Comparison of ENCODE assay signal across 9 mouse cellular contexts in genomic region chr7:18962171-18962792, GRCm38 (mm10). TPM values are rescaled to one million over a fixed set of nuclear protein-coding genes. Genes with fewer than 3 reads are reported as not detected.
DNase-seq lines count a peak whose midpoint lies in the region; ATAC-seq and TF ChIP-seq lines count a peak whose summit lies in the region.
"Had no signal": no experiment of that assay in that cellular context is flagged by ENCODE, and none has a peak within 500 bp of the region (broad histone marks: within the 10 kb centered on the region; RNA-seq: fewer than 3 reads in every experiment).

No protein-coding gene starts in this region.

- no peaks in the 10 kb centered on the region for H3K9me3 ChIP-seq in heart, postnatal 0 days (replicated peaks; ENCODE audit: control insufficient read depth, low read length)
- no peaks in the 10 kb centered on the region for H3K9me3 ChIP-seq in embryonic facial prominence, embryonic 11.5 days (replicated peaks; ENCODE audit: control insufficient read depth, low read length)
- no peaks in the 10 kb centered on the region for H3K9me3 ChIP-seq in intestine, embryonic 16.5 days (ENCODE audit: control insufficient read depth, low read length)
- H3K9me3 ChIP-seq in neural tube, embryonic 12.5 days: no peaks in the 10 kb centered on the region

- H3K27me3 ChIP-seq in heart, postnatal 0 days (ENCODE audit: control insufficient read depth, insufficient read depth, low read length): peaks cover 68% of the 10 kb centered on the region
- H3K27me3 ChIP-seq in embryonic facial prominence, embryonic 11.5 days (ENCODE audit: control insufficient read depth, insufficient read depth, low read length): peaks cover 67% of the 10 kb centered on the region
- peaks cover 67% of the 10 kb centered on the region for H3K27me3 ChIP-seq in intestine, embryonic 16.5 days (replicated peaks; ENCODE audit: control insufficient read depth, insufficient read depth, low read length)
- H3K27me3 ChIP-seq in neural tube, embryonic 12.5 days (replicated peaks): peaks cover 24% of the 10 kb centered on the region

- no peak for DNase-seq in heart, postnatal 0 days (ENCODE audit: low spot score)
- no peak for DNase-seq in heart, postnatal 4 days
- DNase-seq in embryonic facial prominence, embryonic 11.5 days (ENCODE audit: low spot score): peak; percentile 46
- no peak for DNase-seq in left cerebral cortex, postnatal 36 days (ENCODE audit: low spot score in 2 of 2)
- no peak for DNase-seq in urinary bladder, postnatal 36 days (ENCODE audit: low spot score in 2 of 2)
- DNase-seq: heart, postnatal 14 days had no signal

- no peak for TF ChIP-seq EP300 in heart, postnatal 0 days (IDR thresholded peaks at IDR 0.05; ENCODE audit: low read depth)

- 7% methylated on average over 17 of the region's 17 CpGs for WGBS in heart, postnatal 0 days
- 2% methylated on average over 17 of the region's 17 CpGs for WGBS in embryonic facial prominence, embryonic 11.5 days
- WGBS in intestine, embryonic 16.5 days: 3% methylated on average over 17 of the region's 17 CpGs
- under 1% methylated on average over 17 of the region's 17 CpGs for WGBS in neural tube, embryonic 12.5 days

- peaks cover 5% of the 10 kb centered on the region; the same call in 1 of the 2 replicates for H3K4me1 ChIP-seq in heart, postnatal 0 days (ENCODE audit: control insufficient read depth, insufficient read depth)
- H3K4me1 ChIP-seq in embryonic facial prominence, embryonic 11.5 days (ENCODE audit: control insufficient read depth, insufficient read depth, low read length): peaks cover 6% of the 10 kb centered on the region
- peaks cover 17% of the 10 kb centered on the region for H3K4me1 ChIP-seq in intestine, embryonic 16.5 days (ENCODE audit: control insufficient read depth, insufficient read depth, low read length)
- H3K4me1 ChIP-seq in neural tube, embryonic 12.5 days: peaks cover 61% of the 10 kb centered on the region

- no peaks in the 10 kb centered on the region for H3K36me3 ChIP-seq in heart, postnatal 0 days (replicated peaks; ENCODE audit: control insufficient read depth, insufficient read depth, low read length)
- no peaks in the 10 kb centered on the region for H3K36me3 ChIP-seq in embryonic facial prominence, embryonic 11.5 days (replicated peaks; ENCODE audit: control insufficient read depth, insufficient read depth, low read depth, low read length)
- H3K36me3 ChIP-seq in intestine, embryonic 16.5 days (ENCODE audit: control insufficient read depth, insufficient read depth, low read length): no peaks in the 10 kb centered on the region
- peaks cover 17% of the 10 kb centered on the region; the same call in 1 of the 2 replicates for H3K36me3 ChIP-seq in neural tube, embryonic 12.5 days

- no peak for ATAC-seq in heart, postnatal 0 days (ENCODE audit: insufficient read depth, low read depth)
- ATAC-seq in embryonic facial prominence, embryonic 11.5 days (replicated peaks; ENCODE audit: insufficient number of reproducible peaks, low FRiP score, low TSS enrichment, low read depth): no peak
- no peak for ATAC-seq in intestine, embryonic 16.5 days
- ATAC-seq in neural tube, embryonic 12.5 days (ENCODE audit: low FRiP score, low read depth): no peak
- no peak for ATAC-seq in granulocyte monocyte progenitor cell, adult 5-6 weeks (replicated peaks; ENCODE audit: poor library complexity, severe bottlenecking)

- no peak for TF ChIP-seq CTCF in heart, postnatal 0 days (IDR thresholded peaks at IDR 0.05; ENCODE audit: low read depth)

- H3K27ac ChIP-seq in heart, postnatal 0 days (ENCODE audit: low read depth): no peak overlapping the region
- no peak overlapping the region for H3K27ac ChIP-seq in embryonic facial prominence, embryonic 11.5 days (replicated peaks; ENCODE audit: low read depth, low read length)
- H3K27ac ChIP-seq in intestine, embryonic 16.5 days (ENCODE audit: low read length): no peak overlapping the region
- H3K27ac ChIP-seq in neural tube, embryonic 12.5 days: no peak overlapping the region

- H3K4me3 ChIP-seq in heart, postnatal 0 days (ENCODE audit: low read depth, low read length): 0 out of 2 replicates have a peak overlapping the region, but pooled peaks have one; percentile 8
- 0 out of 2 replicates have a peak overlapping the region, but pooled peaks have one; percentile 5 for H3K4me3 ChIP-seq in embryonic facial prominence, embryonic 11.5 days (ENCODE audit: low read depth, low read length)
- peak overlapping the region; percentile 20 for H3K4me3 ChIP-seq in intestine, embryonic 16.5 days (ENCODE audit: low read length)
- H3K4me3 ChIP-seq in neural tube, embryonic 12.5 days: peak overlapping the region; percentile 13; the same call in 1 of the 2 replicates

- peak overlapping the region; percentile 5; the same call in 1 of the 2 replicates for H3K4me2 ChIP-seq in heart, postnatal 0 days (ENCODE audit: low read depth, low read length)
- H3K4me2 ChIP-seq in embryonic facial prominence, embryonic 11.5 days (ENCODE audit: low read depth, low read length): peak overlapping the region; percentile 38
- peak overlapping the region; percentile 39 for H3K4me2 ChIP-seq in intestine, embryonic 16.5 days (ENCODE audit: low read depth, low read length)
- H3K4me2 ChIP-seq in neural tube, embryonic 12.5 days (replicated peaks): peak overlapping the region; percentile 57

- H3K9ac ChIP-seq in heart, postnatal 0 days (replicated peaks; ENCODE audit: low read depth, low read length): no peak overlapping the region
- no peak overlapping the region for H3K9ac ChIP-seq in embryonic facial prominence, embryonic 11.5 days (replicated peaks; ENCODE audit: low read length)
- H3K9ac ChIP-seq in intestine, embryonic 16.5 days (ENCODE audit: low read depth, low read length): no peak overlapping the region; the same call in 1 of the 2 replicates
- no peak overlapping the region for H3K9ac ChIP-seq in neural tube, embryonic 12.5 days

- intact Hi-C loops in left cerebral cortex, postnatal 36 days (cut with DNase I): loop anchor here (5.0 kb wide), 1 partner anchor 35 kb away; the partner anchor contains the start of gene Nova2

RNA-seq across cellular contexts. Expression of gene Nanos2, which starts 24.9 kb away (rescaled TPM):
- not detected in 2 replicates for total RNA-seq in heart, postnatal 0 days (2014; rRNA removed; ENCODE audit: low replicate concordance)
- polyA plus RNA-seq in heart, postnatal 0 days (2015; fragmentation: Nextera tagmentation; extraction: Ambion mirVana): not detected in 2 replicates
- under 1 TPM in 1 of 2 experiments, not detected in 1; 0.23 TPM for total RNA-seq in heart, postnatal 4 days (2021)
- polyA plus RNA-seq in embryonic facial prominence, embryonic 11.5 days (2014; fragmentation: Nextera tagmentation; extraction: Ambion mirVana): not detected in 2 replicates
- not detected in 2 replicates for polyA plus RNA-seq in intestine, embryonic 16.5 days (2015; fragmentation: Nextera tagmentation; extraction: Ambion mirVana)
- polyA plus RNA-seq in neural tube, embryonic 12.5 days (2016; fragmentation: Nextera tagmentation; extraction: Ambion mirVana): 0.24 and 0.72 TPM in 2 replicates
- not detected in 2 replicates for total RNA-seq in granulocyte monocyte progenitor cell, adult 5-6 weeks (2014; fragmentation: Nextera tagmentation)
- total RNA-seq in granulocyte monocyte progenitor cell, adult 5-6 weeks (2017): not detected in 2 replicates
- 1 to 10 TPM in 1 of 2 experiments, under 1 TPM in 1; 0.47 to 1.3 TPM for total RNA-seq in left cerebral cortex, postnatal 36 days (2021)
- total RNA-seq: heart, postnatal 14 days had no signal

RNA-seq across cellular contexts. Expression of gene Mypop, which starts 28.8 kb away (rescaled TPM):
- 0.08 and 0.34 TPM in 2 replicates for total RNA-seq in heart, postnatal 0 days (2014; rRNA removed; ENCODE audit: low replicate concordance)
- polyA plus RNA-seq in heart, postnatal 0 days (2015; fragmentation: Nextera tagmentation; extraction: Ambion mirVana): 0.79 and 1.2 TPM in 2 replicates
- 1 to 10 TPM; 1.4 to 1.5 TPM for total RNA-seq in heart, postnatal 4 days (2021)
- 4.3 and 5.3 TPM in 2 replicates for polyA plus RNA-seq in embryonic facial prominence, embryonic 11.5 days (2014; fragmentation: Nextera tagmentation; extraction: Ambion mirVana)
- 1.7 TPM in 2 replicates for polyA plus RNA-seq in intestine, embryonic 16.5 days (2015; fragmentation: Nextera tagmentation; extraction: Ambion mirVana)
- 6.1 and 7.0 TPM in 2 replicates for polyA plus RNA-seq in neural tube, embryonic 12.5 days (2016; fragmentation: Nextera tagmentation; extraction: Ambion mirVana)
- total RNA-seq in granulocyte monocyte progenitor cell, adult 5-6 weeks (2014; fragmentation: Nextera tagmentation): not detected in 2 replicates
- 0.82 TPM in 1 of 2 replicates, not detected in the other for total RNA-seq in granulocyte monocyte progenitor cell, adult 5-6 weeks (2017)
- total RNA-seq in left cerebral cortex, postnatal 36 days (2021): 10 to 100 TPM; 53.5 to 55.3 TPM

RNA-seq across cellular contexts. Expression of gene Nova2, which starts 36.6 kb away (rescaled TPM):
- total RNA-seq in heart, postnatal 0 days (2014; rRNA removed; ENCODE audit: low replicate concordance): 0.61 and 1.3 TPM in 2 replicates
- 0.37 and 0.41 TPM in 2 replicates for polyA plus RNA-seq in heart, postnatal 0 days (2015; fragmentation: Nextera tagmentation; extraction: Ambion mirVana)
- total RNA-seq in heart, postnatal 4 days (2021): 1 to 10 TPM; 8.6 to 9.1 TPM
- 1.4 and 1.7 TPM in 2 replicates for polyA plus RNA-seq in embryonic facial prominence, embryonic 11.5 days (2014; fragmentation: Nextera tagmentation; extraction: Ambion mirVana)
- polyA plus RNA-seq in intestine, embryonic 16.5 days (2015; fragmentation: Nextera tagmentation; extraction: Ambion mirVana): 0.34 and 0.40 TPM in 2 replicates
- polyA plus RNA-seq in neural tube, embryonic 12.5 days (2016; fragmentation: Nextera tagmentation; extraction: Ambion mirVana): 12.1 and 12.6 TPM in 2 replicates
- not detected in 2 replicates for total RNA-seq in granulocyte monocyte progenitor cell, adult 5-6 weeks (2014; fragmentation: Nextera tagmentation)
- total RNA-seq in granulocyte monocyte progenitor cell, adult 5-6 weeks (2017): not detected in 2 replicates
- 10 to 100 TPM; 75.3 to 88.8 TPM for total RNA-seq in left cerebral cortex, postnatal 36 days (2021)

RNA-seq across cellular contexts. Expression of gene Irf2bp1, which starts 41.6 kb away (rescaled TPM):
- 50.0 and 51.3 TPM in 2 replicates for total RNA-seq in heart, postnatal 0 days (2014; rRNA removed; ENCODE audit: low replicate concordance)
- polyA plus RNA-seq in heart, postnatal 0 days (2015; fragmentation: Nextera tagmentation; extraction: Ambion mirVana): 7.1 and 7.3 TPM in 2 replicates
- 10 to 100 TPM; 27.3 to 32.3 TPM for total RNA-seq in heart, postnatal 4 days (2021)
- polyA plus RNA-seq in embryonic facial prominence, embryonic 11.5 days (2014; fragmentation: Nextera tagmentation; extraction: Ambion mirVana): 27.9 and 28.3 TPM in 2 replicates
- polyA plus RNA-seq in intestine, embryonic 16.5 days (2015; fragmentation: Nextera tagmentation; extraction: Ambion mirVana): 17.0 and 17.1 TPM in 2 replicates
- 41.6 and 45.2 TPM in 2 replicates for polyA plus RNA-seq in neural tube, embryonic 12.5 days (2016; fragmentation: Nextera tagmentation; extraction: Ambion mirVana)
- total RNA-seq in granulocyte monocyte progenitor cell, adult 5-6 weeks (2014; fragmentation: Nextera tagmentation): 14.5 and 24.3 TPM in 2 replicates
- total RNA-seq in granulocyte monocyte progenitor cell, adult 5-6 weeks (2017): 8.4 and 17.5 TPM in 2 replicates
- 10 to 100 TPM; 46.3 to 53.5 TPM for total RNA-seq in left cerebral cortex, postnatal 36 days (2021)

RNA-seq across cellular contexts. Expression of gene Ccdc61, which starts 52.1 kb away (rescaled TPM):
- total RNA-seq in heart, postnatal 0 days (2014; rRNA removed; ENCODE audit: low replicate concordance): 26.9 and 30.9 TPM in 2 replicates
- polyA plus RNA-seq in heart, postnatal 0 days (2015; fragmentation: Nextera tagmentation; extraction: Ambion mirVana): 12.7 and 15.5 TPM in 2 replicates
- total RNA-seq in heart, postnatal 4 days (2021): 10 to 100 TPM; 11.9 to 14.9 TPM
- 22.6 and 26.5 TPM in 2 replicates for polyA plus RNA-seq in embryonic facial prominence, embryonic 11.5 days (2014; fragmentation: Nextera tagmentation; extraction: Ambion mirVana)
- polyA plus RNA-seq in intestine, embryonic 16.5 days (2015; fragmentation: Nextera tagmentation; extraction: Ambion mirVana): 23.7 and 24.7 TPM in 2 replicates
- 32.9 and 34.0 TPM in 2 replicates for polyA plus RNA-seq in neural tube, embryonic 12.5 days (2016; fragmentation: Nextera tagmentation; extraction: Ambion mirVana)
- total RNA-seq in granulocyte monocyte progenitor cell, adult 5-6 weeks (2014; fragmentation: Nextera tagmentation): 34.6 and 45.4 TPM in 2 replicates
- total RNA-seq in granulocyte monocyte progenitor cell, adult 5-6 weeks (2017): 11.4 and 12.1 TPM in 2 replicates
- total RNA-seq in left cerebral cortex, postnatal 36 days (2021): 10 to 100 TPM; 10.6 to 11.0 TPM

Comparison
In these comparisons a context has a peak if more than half of its experiments do, and no peak if none do; other contexts are left out.
1. H3K4me2 ChIP-seq: peak in every context shown above with its lines; median percentile 57 in neural tube, embryonic 12.5 days; 39 in intestine, embryonic 16.5 days; 38 in embryonic facial prominence, embryonic 11.5 days; 5 in heart, postnatal 0 days.
2. RNA of gene Mypop, which starts 28.8 kb away (total RNA-seq): 53.5 to 55.3 TPM in left cerebral cortex, postnatal 36 days; 1.4 to 1.5 TPM in heart, postnatal 4 days, 0.82 TPM in granulocyte monocyte progenitor cell, adult 5-6 weeks and 0.08 to 0.34 TPM in heart, postnatal 0 days; every median in the first group is over 10 times any median in the second.
3. RNA of gene Nova2, which starts 36.6 kb away (total RNA-seq): 75.3 to 88.8 TPM in left cerebral cortex, postnatal 36 days; 8.6 to 9.1 TPM in heart, postnatal 4 days, 0.61 to 1.3 TPM in heart, postnatal 0 days and not detected in granulocyte monocyte progenitor cell, adult 5-6 weeks; every median in the first group is over 4 times any median in the second.
4. Peak in every context shown above with its lines, with median percentiles within 50 percentile points of each other: H3K4me3 ChIP-seq.